Mouse (Mus musculus) cerebellum, adult 11 months (tissue): ENCODE measurements around the gene Oog4.
"Not testable (repeated sequence)": the region's sequence is repeated elsewhere in the genome, so short reads cannot be mapped to it uniquely, and the experiment has no call there.

Source experiments
- DNase-seq: peaks from one replicate; pipeline ENCODE4 v3.0.0; 2022

Gene Oog4

DNA sequence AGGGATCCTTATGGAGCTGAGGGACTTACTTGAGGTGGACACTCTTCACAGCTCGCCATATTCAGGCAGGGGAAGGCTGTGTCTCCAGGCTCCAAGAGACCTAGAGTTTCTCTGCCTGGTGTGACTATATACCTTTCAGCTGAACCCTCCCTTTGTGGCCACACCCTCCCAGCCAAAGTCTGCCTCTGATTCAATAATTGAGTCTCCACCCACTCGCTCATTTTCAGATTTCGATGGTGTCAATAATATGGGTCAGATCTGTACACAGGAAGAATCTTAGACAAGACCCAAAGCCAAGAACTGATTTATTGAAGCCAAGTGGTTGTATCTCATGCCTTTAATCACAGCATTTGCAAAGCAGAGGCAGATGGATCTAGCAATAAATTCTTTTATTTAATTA, at the start of gene Oog4:
Gene Oog4, minus strand, starts transcription at position 101 of the 400 bp plus-strand sequence.
- DNase-seq = no peak

- not testable (repeated sequence) for DNase-seq
These were observed 23.4 kb downstream of the Oog4 start for GRCm38 (mm10) chr4:143426770-143427169.

DNA sequence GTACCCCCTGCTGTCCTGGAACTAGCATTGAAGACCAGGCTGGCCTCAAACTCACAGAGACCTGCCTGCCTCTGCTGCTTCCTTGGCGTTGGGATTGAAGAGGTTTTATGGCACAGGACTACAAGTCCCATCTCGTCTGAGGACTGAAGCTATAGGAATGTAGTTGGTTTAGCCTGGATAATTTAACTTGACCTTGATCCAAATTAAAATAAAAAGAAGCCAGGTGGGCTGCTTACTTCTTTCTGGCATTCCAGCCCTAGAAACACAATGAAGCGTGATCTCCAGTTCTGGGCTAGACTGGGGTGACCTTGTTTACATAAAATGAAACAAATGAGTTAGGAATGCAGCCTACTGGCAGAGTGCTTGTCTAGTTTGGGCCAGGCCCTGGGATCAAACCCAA, 36.0 kb downstream of the Oog4 start:
- DNase-seq = no peak

GRCm38 (mm10) chr4:143413621-143414020, 36.5 kb downstream of the Oog4 start:
- no peak for DNase-seq

DNA sequence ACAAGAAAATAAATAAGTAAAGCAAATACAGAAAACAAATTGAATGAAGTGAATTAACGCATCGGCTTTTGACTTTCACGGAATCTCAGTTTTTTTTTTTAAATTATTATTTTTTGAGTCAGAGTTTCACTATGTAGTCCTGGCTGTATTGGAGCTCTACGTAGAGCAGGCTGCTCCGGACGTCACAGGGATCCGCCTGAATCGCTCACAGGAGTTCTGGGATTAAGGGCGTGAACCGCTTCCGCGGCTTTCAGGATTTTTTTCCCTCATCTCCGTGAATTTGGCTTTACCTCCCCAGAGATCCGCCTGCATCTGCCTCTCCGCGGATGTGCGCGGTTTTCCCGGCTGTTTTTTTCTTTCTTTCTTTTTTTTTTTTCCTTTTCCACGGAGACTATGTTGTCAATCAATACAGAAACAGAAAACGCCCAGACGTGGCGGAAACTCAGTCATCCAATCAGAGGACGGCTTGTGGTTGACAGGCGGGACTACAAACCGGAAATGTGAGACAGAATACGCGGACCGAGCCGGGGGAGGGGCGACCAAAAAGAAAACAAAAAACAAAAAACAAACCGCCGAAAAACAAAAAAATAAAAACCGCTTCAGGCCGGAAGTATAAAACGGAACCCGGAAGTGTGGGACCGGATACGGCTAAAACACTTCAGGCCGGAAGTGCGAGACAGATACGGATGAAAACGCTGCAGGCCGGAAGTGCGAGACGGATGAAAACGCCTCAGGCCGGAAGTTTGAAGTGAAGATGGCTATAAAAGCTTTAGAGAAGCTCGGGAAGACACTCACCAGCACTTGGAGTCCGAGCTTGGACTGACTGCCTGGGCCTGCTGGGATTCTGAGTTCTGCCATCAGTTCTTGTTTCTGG, 37.7 kb downstream of the Oog4 start, which contains the start of gene Pramef8:
Gene Pramef8, plus strand, starts transcription at position 208 of the 874 bp plus-strand sequence.
- DNase-seq = peak; percentile 87

DNA sequence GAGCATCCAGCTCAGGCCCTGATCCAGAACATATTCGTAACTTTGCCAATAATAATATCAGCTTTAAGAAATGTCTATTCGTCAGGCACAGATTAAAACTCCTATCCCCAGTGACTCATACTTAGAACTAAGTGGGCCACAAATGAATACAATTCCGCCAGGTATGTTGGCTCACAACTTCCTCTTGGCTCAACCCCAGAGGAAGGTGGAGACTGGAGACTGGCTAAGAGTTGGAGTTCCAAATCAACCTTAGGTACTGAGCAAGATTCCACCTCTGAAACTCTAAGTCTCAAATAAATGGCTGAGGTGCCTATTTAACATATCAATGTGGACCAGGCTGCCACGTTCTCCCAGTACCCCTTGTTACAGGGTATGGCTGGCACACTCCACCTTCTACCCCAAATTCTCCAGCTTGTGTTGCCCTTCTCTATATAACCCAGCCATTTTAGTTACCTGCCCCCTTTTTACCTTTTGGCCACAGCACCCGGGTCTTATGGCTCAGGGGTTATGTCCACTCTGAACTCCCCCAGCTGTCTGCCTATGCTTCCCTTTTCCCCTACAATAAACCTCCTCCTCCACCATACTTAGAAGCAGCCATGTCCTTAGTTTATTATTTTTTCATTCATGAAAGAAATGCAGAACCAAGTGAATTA, 38.4 kb downstream of the Oog4 start:
- DNase-seq = peak; percentile 20

GRCm38 (mm10) chr4:143394181-143394580, 55.9 kb downstream of the Oog4 start, which contains the start of gene Pramel1:
Pramel1 (plus strand) TSS chr4:143394428.
- DNase-seq = no peak

- DNase-seq = no peak
These were observed 61.0 kb downstream of the Oog4 start for GRCm38 (mm10) chr4:143388955-143389702.
